Mouse (Mus musculus): ENCODE measurements at regions not wholly inside any gene's neighbourhood (a gene's known extent, or its start where the extent isn't known, plus 50 kb on each side); places are given as distances from the start of the nearest gene placed in this dataset.
A peak's percentile ranks its signal among the peaks of the same experiment; 100 is the strongest.

DNA sequence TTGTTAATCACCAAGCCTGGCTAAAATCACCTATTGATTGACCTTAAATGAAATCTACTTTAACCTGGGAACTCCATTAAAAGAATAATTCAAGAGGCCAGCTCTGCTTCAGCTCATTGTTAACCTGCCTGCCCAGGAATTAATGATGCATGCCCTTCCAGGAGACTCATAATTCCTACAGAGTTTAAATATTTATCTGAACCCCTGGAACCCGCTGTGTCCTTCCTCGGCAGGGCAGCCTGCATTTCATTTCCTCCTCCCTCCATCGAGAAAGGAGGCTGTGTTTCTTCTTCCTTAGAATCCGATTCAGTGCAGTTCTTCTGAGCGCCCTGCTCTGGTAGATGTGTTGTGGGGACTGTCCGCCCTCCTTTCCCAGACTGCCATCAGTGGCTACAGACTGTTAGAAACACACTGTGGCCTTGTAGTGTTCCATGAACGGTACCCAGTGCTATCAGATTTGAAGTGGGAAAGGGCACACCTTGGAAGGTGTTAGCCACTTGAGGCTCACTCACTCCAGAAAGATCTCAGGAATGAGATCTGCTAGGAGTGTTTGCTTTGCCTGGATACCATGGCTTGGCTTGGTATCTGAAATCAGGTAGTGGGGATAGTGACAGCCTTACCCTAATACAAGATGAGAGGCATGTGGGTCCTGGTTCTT, 350.0 kb upstream of the Kazn start:
- Histone ChIP-seq H3K9ac (ENCODE audit: low read length) (no peak overlapping the region), H3K27ac (ENCODE audit: low read depth) (peak overlapping the region; percentile 9; the same call in 1 of the 2 replicates), H3K36me3 (ENCODE audit: control insufficient read depth, insufficient read depth, low read length) (no peaks in the 10 kb centered on the region), H3K4me1 (replicated peaks; ENCODE audit: control insufficient read depth, insufficient read depth, low read length) (peaks cover 18% of the 10 kb centered on the region), H3K9me3 (ENCODE audit: control insufficient read depth, low read length) (no peaks in the 10 kb centered on the region), H3K4me2 (ENCODE audit: low read length) (no peak overlapping the region), H3K4me3 (ENCODE audit: low read depth, low read length) (no peak overlapping the region), H3K27me3 (replicated peaks; ENCODE audit: control insufficient read depth, insufficient read depth, low read length) (no peaks in the 10 kb centered on the region)
- 48% methylated on average over 7 of the region's 7 CpGs for WGBS
- no peak for ATAC-seq (replicated peaks; ENCODE audit: low FRiP score, low TSS enrichment, low read depth)
- no peak for DNase-seq (ENCODE audit: low spot score)

DNA sequence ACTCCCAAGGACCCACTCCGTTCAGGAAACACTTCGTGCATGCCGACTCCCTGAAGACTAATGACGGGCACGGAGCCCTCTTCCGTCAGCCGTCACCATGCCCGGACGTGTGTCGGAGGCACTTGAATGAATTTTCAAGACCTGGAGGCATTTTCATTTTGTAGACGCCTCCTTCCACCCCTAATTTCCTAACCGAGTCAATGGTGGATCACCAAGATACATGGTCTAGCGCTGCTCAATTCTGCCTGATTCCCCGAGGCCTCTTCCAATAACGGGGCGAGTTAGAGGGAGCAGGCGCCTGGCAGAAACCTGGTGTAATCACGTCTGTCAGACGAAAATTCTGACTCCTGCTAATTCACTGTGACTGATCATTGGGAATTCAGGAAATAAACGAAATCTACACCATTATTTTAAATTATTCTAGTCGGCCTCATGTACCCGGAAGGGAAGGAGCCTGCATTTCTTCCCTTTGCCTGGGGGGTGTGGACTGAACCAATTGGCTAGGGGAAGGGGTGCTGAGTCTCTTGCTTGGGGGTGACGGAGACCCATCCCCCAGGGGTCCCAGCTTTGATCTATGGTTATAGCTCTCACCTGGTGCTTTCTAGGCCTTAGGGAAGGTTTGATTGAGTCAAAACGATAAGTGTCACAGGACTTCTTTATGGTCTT, 349.4 kb upstream of the Kazn start:
- no peaks in the 10 kb centered on the region for H3K36me3 ChIP-seq (ENCODE audit: control insufficient read depth, insufficient read depth, low read length)
- no peak overlapping the region for H3K4me3 ChIP-seq (ENCODE audit: low read depth, low read length)
- ATAC-seq (replicated peaks; ENCODE audit: low FRiP score, low TSS enrichment, low read depth), result no peak
- DNase-seq (ENCODE audit: low spot score), result no peak
- H3K9ac ChIP-seq (ENCODE audit: low read length), result no peak overlapping the region
- H3K9me3 ChIP-seq (ENCODE audit: control insufficient read depth, low read length), result no peaks in the 10 kb centered on the region
- H3K27me3 ChIP-seq (replicated peaks; ENCODE audit: control insufficient read depth, insufficient read depth, low read length), result no peaks in the 10 kb centered on the region
- H3K27ac ChIP-seq (ENCODE audit: low read depth), result peak overlapping the region; percentile 9; the same call in 1 of the 2 replicates
- peaks cover 15% of the 10 kb centered on the region for H3K4me1 ChIP-seq (replicated peaks; ENCODE audit: control insufficient read depth, insufficient read depth, low read length)
- no peak overlapping the region for H3K4me2 ChIP-seq (ENCODE audit: low read length)
- 48% methylated on average over 24 of the region's 24 CpGs for WGBS

DNA sequence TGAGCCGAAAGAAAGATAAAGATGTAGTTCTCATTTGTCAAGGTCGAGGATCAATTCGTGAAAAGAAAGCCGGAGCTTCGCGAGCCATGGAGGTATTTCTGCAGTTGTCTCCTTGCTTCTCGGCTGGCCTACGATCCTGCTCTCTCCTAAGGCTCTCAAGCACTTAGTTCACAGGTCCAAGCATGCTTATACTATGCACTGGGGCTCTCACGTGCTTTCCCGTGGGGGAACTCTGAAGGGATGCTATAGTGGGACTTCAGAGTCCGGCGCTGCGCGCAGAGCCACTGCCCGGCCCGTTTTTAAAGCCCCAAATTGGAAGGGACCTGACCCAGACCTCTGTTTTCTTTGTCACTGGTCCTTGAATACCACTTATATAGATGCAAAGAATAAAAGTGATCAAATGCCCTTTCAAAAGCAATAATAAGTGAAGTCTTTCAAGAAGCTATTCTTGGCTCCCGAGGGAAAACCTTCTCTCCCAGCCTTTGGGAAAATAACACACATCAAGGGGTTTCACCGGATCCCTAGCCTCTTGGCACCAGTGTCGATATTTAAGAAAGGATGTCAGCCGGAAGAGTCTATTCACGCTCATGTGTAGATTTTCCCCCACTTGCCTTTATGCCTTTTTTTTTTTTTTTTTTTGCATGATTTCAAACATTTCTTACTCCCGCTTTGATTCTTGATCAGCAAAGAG, 348.3 kb upstream of the Kazn start:
- H3K4me1 ChIP-seq (replicated peaks; ENCODE audit: control insufficient read depth, insufficient read depth, low read length), result peaks cover 15% of the 10 kb centered on the region
- H3K9ac ChIP-seq (ENCODE audit: low read length), result no peak overlapping the region
- 76% methylated on average over 22 of the region's 22 CpGs for WGBS
- ATAC-seq (replicated peaks; ENCODE audit: low FRiP score, low TSS enrichment, low read depth) (no peak), DNase-seq (ENCODE audit: low spot score) (no peak)
- no peak overlapping the region for H3K4me3 ChIP-seq (ENCODE audit: low read depth, low read length)
- H3K36me3 ChIP-seq (ENCODE audit: control insufficient read depth, insufficient read depth, low read length), result no peaks in the 10 kb centered on the region
- no peaks in the 10 kb centered on the region for H3K27me3 ChIP-seq (replicated peaks; ENCODE audit: control insufficient read depth, insufficient read depth, low read length)
- H3K4me2 ChIP-seq (ENCODE audit: low read length), result no peak overlapping the region
- no peaks in the 10 kb centered on the region for H3K9me3 ChIP-seq (ENCODE audit: control insufficient read depth, low read length)
- H3K27ac ChIP-seq (ENCODE audit: low read depth), result no peak overlapping the region

DNA sequence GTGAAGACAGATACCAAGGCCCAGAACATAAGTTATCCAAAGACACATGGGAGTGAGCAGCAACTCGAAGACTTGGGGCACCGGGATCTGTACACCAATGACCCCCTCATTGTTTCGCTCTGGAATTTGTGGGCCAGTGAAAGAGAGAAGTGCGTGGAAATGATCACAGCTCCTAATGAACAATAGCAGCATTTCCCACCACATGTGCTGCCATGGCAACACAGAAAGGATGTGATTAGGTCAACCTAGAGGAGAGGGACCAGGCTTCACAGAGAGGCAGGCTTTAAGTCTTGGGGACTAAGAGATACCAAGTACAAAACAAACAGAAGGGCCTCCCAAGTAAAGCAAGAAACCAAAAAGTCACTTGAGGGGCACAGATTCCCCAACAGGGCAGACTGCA, 339.3 kb upstream of the Kazn start:
- Histone ChIP-seq H3K4me3 (ENCODE audit: low read depth, low read length) (no peak overlapping the region), H3K27me3 (replicated peaks; ENCODE audit: control insufficient read depth, insufficient read depth, low read length) (no peaks in the 10 kb centered on the region), H3K27ac (ENCODE audit: low read depth) (0 out of 2 replicates have a peak overlapping the region, but pooled peaks have one; percentile 80), H3K36me3 (ENCODE audit: control insufficient read depth, insufficient read depth, low read length) (no peaks in the 10 kb centered on the region), H3K9ac (ENCODE audit: low read length) (no peak overlapping the region), H3K4me2 (ENCODE audit: low read length) (no peak overlapping the region), H3K4me1 (replicated peaks; ENCODE audit: control insufficient read depth, insufficient read depth, low read length) (no peaks in the 10 kb centered on the region; the same call in 1 of the 2 replicates), H3K9me3 (ENCODE audit: control insufficient read depth, low read length) (no peaks in the 10 kb centered on the region)
- ATAC-seq (replicated peaks; ENCODE audit: low FRiP score, low TSS enrichment, low read depth) (no peak), DNase-seq (ENCODE audit: low spot score) (no peak)
- WGBS, result 85% methylated on average over 4 of the region's 4 CpGs

DNA sequence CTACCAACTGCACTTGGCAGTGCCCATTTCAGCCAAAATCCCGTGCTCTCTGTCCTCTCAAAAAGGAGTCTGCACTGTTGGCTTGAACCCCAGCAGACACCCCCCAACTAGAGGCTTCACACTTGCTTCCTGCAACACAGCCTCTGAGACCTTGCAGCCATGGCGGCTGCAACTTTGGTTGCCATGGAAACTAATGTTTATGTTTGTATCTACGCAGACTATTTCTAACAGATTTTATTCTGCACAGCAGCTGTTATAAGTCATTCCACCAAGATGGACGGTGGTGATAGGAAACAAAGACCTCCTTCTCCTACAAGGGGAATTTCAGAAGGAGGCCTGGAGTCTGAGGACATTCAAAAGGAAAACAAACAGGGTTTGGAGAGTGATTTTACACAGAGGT, 338.3 kb upstream of the Kazn start:
- Histone ChIP-seq H3K27me3 (replicated peaks; ENCODE audit: control insufficient read depth, insufficient read depth, low read length) (no peaks in the 10 kb centered on the region), H3K27ac (ENCODE audit: low read depth) (peak overlapping the region; percentile 80), H3K4me1 (replicated peaks; ENCODE audit: control insufficient read depth, insufficient read depth, low read length) (no peaks in the 10 kb centered on the region; the same call in 1 of the 2 replicates), H3K9ac (ENCODE audit: low read length) (no peak overlapping the region), H3K4me3 (ENCODE audit: low read depth, low read length) (no peak overlapping the region), H3K36me3 (ENCODE audit: control insufficient read depth, insufficient read depth, low read length) (no peaks in the 10 kb centered on the region), H3K4me2 (ENCODE audit: low read length) (no peak overlapping the region), H3K9me3 (ENCODE audit: control insufficient read depth, low read length) (no peaks in the 10 kb centered on the region)
- WGBS, result 14% methylated on average over 4 of the region's 4 CpGs
- DNase-seq (ENCODE audit: low spot score) (no peak), ATAC-seq (replicated peaks; ENCODE audit: low FRiP score, low TSS enrichment, low read depth) (peak; percentile 83; the same call in 1 of the 2 replicates)

DNA sequence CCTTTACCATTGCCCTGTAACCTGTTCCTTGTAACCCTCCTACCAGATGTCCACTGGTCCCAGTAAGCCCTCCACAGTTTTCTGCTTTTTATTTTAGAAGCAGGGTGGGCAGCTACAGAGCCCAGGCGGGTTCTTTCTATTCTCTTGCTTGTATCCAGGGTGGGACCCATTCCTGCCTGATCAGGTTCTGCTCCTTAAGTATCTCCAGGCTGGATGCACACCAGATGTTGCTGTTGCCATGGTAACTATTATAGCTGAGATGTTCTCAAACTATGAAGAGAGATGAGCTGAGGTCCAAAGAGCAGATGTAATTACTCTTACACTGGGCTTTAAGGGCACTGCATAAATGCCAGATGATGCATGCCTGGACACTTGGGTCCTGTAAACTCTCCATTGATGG, 335.3 kb upstream of the Kazn start:
- peaks cover 2% of the 10 kb centered on the region; the same call in 1 of the 2 replicates for H3K4me1 ChIP-seq (replicated peaks; ENCODE audit: control insufficient read depth, insufficient read depth, low read length)
- WGBS, result 69% methylated on average over 1 of the region's 1 CpGs
- no peak for ATAC-seq (replicated peaks; ENCODE audit: low FRiP score, low TSS enrichment, low read depth)
- no peak overlapping the region for H3K4me3 ChIP-seq (ENCODE audit: low read depth, low read length)
- H3K9me3 ChIP-seq (ENCODE audit: control insufficient read depth, low read length), result no peaks in the 10 kb centered on the region
- no peaks in the 10 kb centered on the region for H3K27me3 ChIP-seq (replicated peaks; ENCODE audit: control insufficient read depth, insufficient read depth, low read length)
- DNase-seq (ENCODE audit: low spot score), result no peak
- no peaks in the 10 kb centered on the region for H3K36me3 ChIP-seq (ENCODE audit: control insufficient read depth, insufficient read depth, low read length)
- no peak overlapping the region for H3K9ac ChIP-seq (ENCODE audit: low read length)
- H3K27ac ChIP-seq (ENCODE audit: low read depth), result no peak overlapping the region
- H3K4me2 ChIP-seq (ENCODE audit: low read length), result no peak overlapping the region

DNA sequence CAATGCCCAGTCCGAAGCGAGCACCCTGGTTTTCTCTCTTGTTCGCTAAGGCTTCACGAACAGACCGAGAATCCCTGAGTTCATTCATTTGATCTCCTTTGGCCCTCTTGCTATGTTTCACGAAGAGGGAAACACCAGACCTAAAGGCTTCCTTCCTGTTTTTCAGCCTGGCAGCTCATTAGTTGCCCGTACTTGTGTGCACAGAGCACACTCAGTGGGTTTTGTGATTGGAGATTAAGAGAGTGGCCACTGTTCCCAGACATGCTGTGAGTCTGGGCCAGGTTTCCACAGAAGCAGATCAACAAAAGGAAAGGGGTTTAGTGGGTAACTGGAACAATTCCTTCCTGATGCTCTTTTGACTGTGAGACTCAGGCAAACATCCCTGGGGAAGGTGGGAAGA, 331.5 kb upstream of the Kazn start:
- no peak for DNase-seq (ENCODE audit: low spot score)
- H3K4me1 ChIP-seq (replicated peaks; ENCODE audit: control insufficient read depth, insufficient read depth, low read length), result peaks cover 2% of the 10 kb centered on the region; the same call in 1 of the 2 replicates
- H3K4me3 ChIP-seq (ENCODE audit: low read depth, low read length), result no peak overlapping the region
- H3K9me3 ChIP-seq (ENCODE audit: control insufficient read depth, low read length), result no peaks in the 10 kb centered on the region
- no peak overlapping the region for H3K4me2 ChIP-seq (ENCODE audit: low read length)
- ATAC-seq (replicated peaks; ENCODE audit: low FRiP score, low TSS enrichment, low read depth), result no peak
- no peaks in the 10 kb centered on the region for H3K36me3 ChIP-seq (ENCODE audit: control insufficient read depth, insufficient read depth, low read length)
- WGBS, result 80% methylated on average over 7 of the region's 7 CpGs
- no peak overlapping the region for H3K27ac ChIP-seq (ENCODE audit: low read depth)
- no peaks in the 10 kb centered on the region for H3K27me3 ChIP-seq (replicated peaks; ENCODE audit: control insufficient read depth, insufficient read depth, low read length)
- no peak overlapping the region for H3K9ac ChIP-seq (ENCODE audit: low read length)

DNA sequence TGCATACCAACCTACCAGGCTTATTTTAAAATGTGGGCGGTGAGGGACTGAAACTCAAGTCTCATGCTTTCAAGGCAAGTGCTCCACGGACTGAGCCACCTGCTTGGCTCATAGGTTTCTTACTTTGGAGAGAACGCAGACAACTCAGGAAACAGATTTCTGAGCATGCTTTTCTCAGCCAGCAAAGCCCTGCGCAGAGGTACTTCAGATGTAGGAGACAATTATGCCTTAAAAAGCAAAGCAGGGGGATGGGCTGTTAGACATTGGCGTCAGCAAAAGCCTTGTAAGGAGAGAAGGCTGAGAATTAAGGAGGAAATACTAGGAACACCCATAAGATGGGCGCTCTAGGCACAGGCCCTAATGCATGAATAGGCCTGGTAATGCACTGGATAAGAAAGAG, 329.4 kb upstream of the Kazn start:
- Histone ChIP-seq H3K27ac (ENCODE audit: low read depth) (no peak overlapping the region), H3K9ac (ENCODE audit: low read length) (no peak overlapping the region), H3K36me3 (ENCODE audit: control insufficient read depth, insufficient read depth, low read length) (no peaks in the 10 kb centered on the region), H3K4me3 (ENCODE audit: low read depth, low read length) (no peak overlapping the region), H3K4me1 (replicated peaks; ENCODE audit: control insufficient read depth, insufficient read depth, low read length) (peaks cover 2% of the 10 kb centered on the region; the same call in 1 of the 2 replicates), H3K27me3 (replicated peaks; ENCODE audit: control insufficient read depth, insufficient read depth, low read length) (no peaks in the 10 kb centered on the region), H3K9me3 (ENCODE audit: control insufficient read depth, low read length) (no peaks in the 10 kb centered on the region), H3K4me2 (ENCODE audit: low read length) (no peak overlapping the region)
- DNase-seq (ENCODE audit: low spot score) (no peak), ATAC-seq (replicated peaks; ENCODE audit: low FRiP score, low TSS enrichment, low read depth) (no peak)
- WGBS, result 79% methylated on average over 6 of the region's 6 CpGs
